Mouse (Mus musculus): ENCODE results near the gene Sdf4. TPM values are rescaled to one million over a fixed set of nuclear protein-coding genes. Genes with fewer than 3 reads are reported as not detected.

The Sdf4 gene
- polyA plus RNA-seq, 1 experiment from 2014 or later = 112 TPM

DNA sequence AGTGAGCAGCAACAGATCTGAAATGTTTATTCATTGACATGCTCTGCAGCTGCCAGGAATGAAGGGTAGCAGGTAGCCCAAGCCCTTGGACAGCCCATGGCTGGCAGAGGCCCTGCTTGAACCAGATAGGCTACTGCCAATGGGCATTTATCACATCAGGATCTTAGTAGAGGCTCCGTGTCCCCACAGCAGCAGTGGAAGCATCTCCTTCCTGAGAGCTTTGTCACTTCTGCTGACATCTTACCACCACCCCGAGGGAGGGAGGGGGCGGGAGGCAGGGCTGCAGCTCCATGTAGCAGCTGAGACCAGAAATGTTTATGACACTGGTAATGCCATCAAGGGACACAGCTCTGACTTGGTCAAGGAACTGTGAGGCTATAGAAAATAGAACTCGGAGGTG is 40.2 kb downstream of the Sdf4 start:
- H3K36me3 ChIP-seq (ENCODE audit: control insufficient read depth, insufficient read depth, low read length) = peaks cover 7% of the 10 kb centered on the region
- DNase-seq (no peak), ATAC-seq (ENCODE audit: low FRiP score, low TSS enrichment) (no peak)
- peaks cover 19% of the 10 kb centered on the region for H3K27me3 ChIP-seq (ENCODE audit: control insufficient read depth, insufficient read depth, low read length)
- no peak overlapping the region for H3K27ac ChIP-seq (replicated peaks; ENCODE audit: low read depth, low read length)
- H3K9me3 ChIP-seq (ENCODE audit: control insufficient read depth, low read length) = no peaks in the 10 kb centered on the region
- H3K4me3 ChIP-seq (replicated peaks; ENCODE audit: low read depth, low read length) = no peak overlapping the region
- H3K9ac ChIP-seq (replicated peaks; ENCODE audit: low read length) = peak overlapping the region; percentile 57; the same call in 1 of the 2 replicates
- peaks cover 20% of the 10 kb centered on the region for H3K4me1 ChIP-seq (ENCODE audit: control insufficient read depth, insufficient read depth, low read length)
- 98% methylated on average over 4 of the region's 4 CpGs for WGBS
- H3K4me2 ChIP-seq (ENCODE audit: low read length) = no peak overlapping the region

DNA sequence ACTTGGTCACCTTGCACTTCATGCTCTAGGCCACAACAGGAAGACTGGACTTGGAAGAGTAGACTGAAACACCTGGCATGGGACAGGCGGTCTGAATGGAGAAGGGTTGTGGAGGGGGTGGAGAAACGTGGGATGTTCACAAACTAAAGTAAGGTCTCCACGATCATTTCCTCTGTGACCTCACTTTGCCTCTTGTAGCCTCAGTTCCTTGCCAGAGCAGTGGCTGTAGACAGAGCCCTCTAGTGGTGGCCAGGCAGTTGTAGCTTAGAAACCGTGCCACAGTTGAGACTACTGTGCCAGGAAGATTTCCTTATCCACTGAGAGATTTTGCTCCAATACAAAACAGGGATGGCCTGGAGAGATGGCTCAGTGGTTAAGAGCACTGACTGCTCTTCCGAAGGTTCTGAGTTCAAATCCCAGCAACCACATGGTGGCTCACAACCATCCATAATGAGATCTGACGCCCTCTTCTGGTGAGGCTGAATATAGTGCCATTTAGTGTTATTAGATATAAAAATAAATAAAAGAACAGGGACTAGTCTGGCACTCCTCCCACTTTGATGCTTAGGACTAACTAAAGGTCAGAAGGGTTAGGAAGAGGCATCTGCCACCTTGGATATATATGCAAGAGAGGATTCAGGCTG is 40.9 kb downstream of the Sdf4 start:
- no peak overlapping the region for H3K4me2 ChIP-seq (ENCODE audit: low read length)
- H3K9me3 ChIP-seq (ENCODE audit: control insufficient read depth, low read length) = no peaks in the 10 kb centered on the region
- no peak overlapping the region for H3K4me3 ChIP-seq (replicated peaks; ENCODE audit: low read depth, low read length)
- DNase-seq = peak; percentile 64
- no peak overlapping the region for H3K27ac ChIP-seq (replicated peaks; ENCODE audit: low read depth, low read length)
- WGBS = 49% methylated on average over 6 of the region's 6 CpGs
- ATAC-seq (ENCODE audit: low FRiP score, low TSS enrichment) = no peak
- peaks cover 19% of the 10 kb centered on the region for H3K27me3 ChIP-seq (ENCODE audit: control insufficient read depth, insufficient read depth, low read length)
- no peaks in the 10 kb centered on the region for H3K36me3 ChIP-seq (ENCODE audit: control insufficient read depth, insufficient read depth, low read length)
- H3K4me1 ChIP-seq (ENCODE audit: control insufficient read depth, insufficient read depth, low read length) = peaks cover 20% of the 10 kb centered on the region
- no peak overlapping the region for H3K9ac ChIP-seq (replicated peaks; ENCODE audit: low read length)

- WGBS = 48% methylated on average over 4 of the region's 4 CpGs
- ATAC-seq (ENCODE audit: low FRiP score, low TSS enrichment) = no peak
- no peak overlapping the region for H3K4me2 ChIP-seq (ENCODE audit: low read length)
Measured at GRCm38 (mm10) chr4:156034301-156034700, 41.6 kb downstream of the Sdf4 start.

GRCm38 (mm10) chr4:156034901-156035300 is 42.2 kb downstream of the Sdf4 start:
- H3K27me3 ChIP-seq (ENCODE audit: control insufficient read depth, insufficient read depth, low read length) = peaks cover 19% of the 10 kb centered on the region
- no peak for ATAC-seq (ENCODE audit: low FRiP score, low TSS enrichment)
- peak overlapping the region; percentile 46 for H3K4me2 ChIP-seq (ENCODE audit: low read length)
- DNase-seq = peak; percentile 11
- H3K36me3 ChIP-seq (ENCODE audit: control insufficient read depth, insufficient read depth, low read length) = no peaks in the 10 kb centered on the region
- H3K27ac ChIP-seq (replicated peaks; ENCODE audit: low read depth, low read length) = no peak overlapping the region
- WGBS = 3% methylated on average over 25 of the region's 25 CpGs
- peaks cover 20% of the 10 kb centered on the region for H3K4me1 ChIP-seq (ENCODE audit: control insufficient read depth, insufficient read depth, low read length)
- peak overlapping the region; percentile 28 for H3K4me3 ChIP-seq (replicated peaks; ENCODE audit: low read depth, low read length)
- H3K9ac ChIP-seq (replicated peaks; ENCODE audit: low read length) = peak overlapping the region; percentile 29; the same call in 1 of the 2 replicates
- no peaks in the 10 kb centered on the region for H3K9me3 ChIP-seq (ENCODE audit: control insufficient read depth, low read length)

More at GRCm38 (mm10) chr4:156034301-156034700, 41.6 kb downstream of the Sdf4 start:
- no peak for DNase-seq
- Histone ChIP-seq H3K4me3 (replicated peaks; ENCODE audit: low read depth, low read length) (no peak overlapping the region; the same call in 1 of the 2 replicates), H3K9ac (replicated peaks; ENCODE audit: low read length) (no peak overlapping the region; the same call in 1 of the 2 replicates), H3K27me3 (ENCODE audit: control insufficient read depth, insufficient read depth, low read length) (peaks cover 19% of the 10 kb centered on the region), H3K36me3 (ENCODE audit: control insufficient read depth, insufficient read depth, low read length) (no peaks in the 10 kb centered on the region), H3K9me3 (ENCODE audit: control insufficient read depth, low read length) (no peaks in the 10 kb centered on the region), H3K27ac (replicated peaks; ENCODE audit: low read depth, low read length) (no peak overlapping the region), H3K4me1 (ENCODE audit: control insufficient read depth, insufficient read depth, low read length) (peaks cover 20% of the 10 kb centered on the region)

DNA sequence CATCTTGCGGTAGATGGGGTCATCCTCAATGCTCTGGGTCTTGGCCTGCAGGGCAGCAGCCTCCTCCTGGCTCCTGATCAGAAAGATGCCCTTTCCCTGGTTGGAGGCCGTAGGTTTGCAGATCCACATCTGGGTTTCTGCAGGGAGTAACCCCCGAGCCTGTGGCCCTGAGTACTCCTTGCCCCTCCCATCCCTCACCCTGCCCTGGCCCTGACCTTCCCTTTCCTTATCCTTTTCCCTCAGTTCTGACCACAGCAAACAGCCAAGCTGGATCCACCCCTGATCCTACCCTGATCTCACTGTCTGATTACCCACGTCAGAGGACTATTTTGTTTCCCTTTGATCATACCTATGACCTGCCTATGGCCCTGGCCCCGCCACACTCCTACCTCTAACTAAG is 52.1 kb downstream of the Sdf4 start:
- no peaks in the 10 kb centered on the region for H3K4me1 ChIP-seq (ENCODE audit: control insufficient read depth, insufficient read depth, low read length)
- WGBS = 80% methylated on average over 5 of the region's 5 CpGs
- DNase-seq (no peak), ATAC-seq (ENCODE audit: low FRiP score, low TSS enrichment) (no peak)
- no peaks in the 10 kb centered on the region for H3K36me3 ChIP-seq (ENCODE audit: control insufficient read depth, insufficient read depth, low read length)
- no peak overlapping the region for H3K4me2 ChIP-seq (ENCODE audit: low read length)
- H3K27ac ChIP-seq (replicated peaks; ENCODE audit: low read depth, low read length) = no peak overlapping the region
- H3K9ac ChIP-seq (replicated peaks; ENCODE audit: low read length) = no peak overlapping the region
- H3K9me3 ChIP-seq (ENCODE audit: control insufficient read depth, low read length) = no peaks in the 10 kb centered on the region
- H3K4me3 ChIP-seq (replicated peaks; ENCODE audit: low read depth, low read length) = no peak overlapping the region
- no peaks in the 10 kb centered on the region for H3K27me3 ChIP-seq (ENCODE audit: control insufficient read depth, insufficient read depth, low read length)

DNA sequence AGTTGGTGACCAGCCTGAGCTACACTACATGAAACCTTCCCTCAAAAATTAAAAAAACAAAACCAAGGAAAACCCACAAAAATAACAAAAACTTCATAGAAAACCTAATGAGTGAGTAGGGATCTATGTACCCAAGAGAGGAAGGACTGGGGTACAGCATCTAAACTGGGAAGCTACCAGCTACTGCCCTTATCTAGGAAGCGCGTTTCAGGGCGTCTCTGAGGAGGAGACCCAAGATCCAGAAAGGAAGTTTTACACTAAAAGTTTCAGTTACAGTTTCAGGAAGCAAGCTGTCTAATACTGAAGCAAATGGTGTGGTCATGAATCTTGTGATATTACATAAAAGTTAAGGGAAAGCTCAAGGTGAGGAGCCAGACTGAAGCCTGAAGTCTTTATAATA is 57.1 kb downstream of the Sdf4 start:
- no peak overlapping the region for H3K4me3 ChIP-seq (replicated peaks; ENCODE audit: low read depth, low read length)
- no peaks in the 10 kb centered on the region for H3K4me1 ChIP-seq (ENCODE audit: control insufficient read depth, insufficient read depth, low read length)
- H3K27ac ChIP-seq (replicated peaks; ENCODE audit: low read depth, low read length) = no peak overlapping the region
- no peaks in the 10 kb centered on the region for H3K27me3 ChIP-seq (ENCODE audit: control insufficient read depth, insufficient read depth, low read length)
- 82% methylated on average over 3 of the region's 3 CpGs for WGBS
- ATAC-seq (ENCODE audit: low FRiP score, low TSS enrichment) (no peak), DNase-seq (no peak)
- no peaks in the 10 kb centered on the region for H3K36me3 ChIP-seq (ENCODE audit: control insufficient read depth, insufficient read depth, low read length)
- no peak overlapping the region for H3K4me2 ChIP-seq (ENCODE audit: low read length)
- H3K9ac ChIP-seq (replicated peaks; ENCODE audit: low read length) = no peak overlapping the region
- H3K9me3 ChIP-seq (ENCODE audit: control insufficient read depth, low read length) = no peaks in the 10 kb centered on the region

GRCm38 (mm10) chr4:156050391-156050980 is 57.8 kb downstream of the Sdf4 start:
- H3K27ac ChIP-seq (replicated peaks; ENCODE audit: low read depth, low read length) = no peak overlapping the region
- no peaks in the 10 kb centered on the region for H3K9me3 ChIP-seq (ENCODE audit: control insufficient read depth, low read length)
- H3K4me1 ChIP-seq (ENCODE audit: control insufficient read depth, insufficient read depth, low read length) = no peaks in the 10 kb centered on the region
- DNase-seq (no peak), ATAC-seq (ENCODE audit: low FRiP score, low TSS enrichment) (no peak)
- H3K4me3 ChIP-seq (replicated peaks; ENCODE audit: low read depth, low read length) = no peak overlapping the region
- no peaks in the 10 kb centered on the region for H3K27me3 ChIP-seq (ENCODE audit: control insufficient read depth, insufficient read depth, low read length)
- H3K4me2 ChIP-seq (ENCODE audit: low read length) = no peak overlapping the region
- WGBS = 69% methylated on average over 6 of the region's 6 CpGs
- no peak overlapping the region for H3K9ac ChIP-seq (replicated peaks; ENCODE audit: low read length)
- no peaks in the 10 kb centered on the region for H3K36me3 ChIP-seq (ENCODE audit: control insufficient read depth, insufficient read depth, low read length)

GRCm38 (mm10) chr4:156053113-156053512 is 60.4 kb downstream of the Sdf4 start:
- H3K27me3 ChIP-seq (ENCODE audit: control insufficient read depth, insufficient read depth, low read length) = no peaks in the 10 kb centered on the region
- H3K27ac ChIP-seq (replicated peaks; ENCODE audit: low read depth, low read length) = no peak overlapping the region
- no peak overlapping the region for H3K4me2 ChIP-seq (ENCODE audit: low read length)
- no peak overlapping the region for H3K4me3 ChIP-seq (replicated peaks; ENCODE audit: low read depth, low read length)
- ATAC-seq (ENCODE audit: low FRiP score, low TSS enrichment) (no peak), DNase-seq (no peak)
- H3K4me1 ChIP-seq (ENCODE audit: control insufficient read depth, insufficient read depth, low read length) = no peaks in the 10 kb centered on the region
- no peak overlapping the region for H3K9ac ChIP-seq (replicated peaks; ENCODE audit: low read length)
- no peaks in the 10 kb centered on the region for H3K9me3 ChIP-seq (ENCODE audit: control insufficient read depth, low read length)
- 83% methylated on average over 4 of the region's 4 CpGs for WGBS
- no peaks in the 10 kb centered on the region for H3K36me3 ChIP-seq (ENCODE audit: control insufficient read depth, insufficient read depth, low read length)

DNA sequence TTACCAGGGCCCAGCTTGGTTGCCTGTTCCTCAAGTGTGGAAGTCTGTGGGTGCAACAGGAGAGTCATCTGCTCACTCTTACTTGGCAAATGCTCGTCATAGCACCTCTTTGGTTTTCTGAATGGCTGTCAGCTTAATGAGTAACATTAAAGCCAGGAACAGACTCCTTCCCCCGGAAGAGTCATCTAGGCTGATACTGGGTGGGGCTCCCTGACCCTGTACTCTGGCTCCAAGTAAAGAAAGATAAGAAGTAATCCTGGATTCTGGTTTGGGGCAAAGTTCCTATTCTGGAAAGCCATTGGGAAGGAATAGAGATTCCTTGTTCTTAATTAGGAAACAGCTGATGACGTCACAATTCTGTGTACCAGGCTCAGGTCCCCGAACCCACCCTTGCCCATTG is 61.5 kb downstream of the Sdf4 start:
- Histone ChIP-seq H3K4me2 (ENCODE audit: low read length) (no peak overlapping the region), H3K4me3 (replicated peaks; ENCODE audit: low read depth, low read length) (no peak overlapping the region), H3K36me3 (ENCODE audit: control insufficient read depth, insufficient read depth, low read length) (no peaks in the 10 kb centered on the region), H3K27ac (replicated peaks; ENCODE audit: low read depth, low read length) (no peak overlapping the region), H3K9ac (replicated peaks; ENCODE audit: low read length) (no peak overlapping the region), H3K9me3 (ENCODE audit: control insufficient read depth, low read length) (no peaks in the 10 kb centered on the region), H3K4me1 (ENCODE audit: control insufficient read depth, insufficient read depth, low read length) (no peaks in the 10 kb centered on the region), H3K27me3 (ENCODE audit: control insufficient read depth, insufficient read depth, low read length) (no peaks in the 10 kb centered on the region)
- 88% methylated on average over 4 of the region's 4 CpGs for WGBS
- no peak for DNase-seq
- no peak for ATAC-seq (ENCODE audit: low FRiP score, low TSS enrichment)
